Mouse (Mus musculus) heart, postnatal 25 days (tissue): ENCODE measurements around the gene Espn. TPM values are rescaled to one million over a fixed set of nuclear protein-coding genes. Genes with fewer than 3 reads are reported as not detected.

ENCODE experiments used
- DNase-seq: peaks from one replicate; pipeline ENCODE4 v3.0.0; 2022; ENCODE audit warnings: low spot score
- intact Hi-C: fragments of 180-260 bp; cut with DNase I; formaldehyde crosslinking; loops from one replicate; pipeline ENCODE4 v1.15.1; 2025
- total RNA-seq, 2 experiments: library from RNA; stranded (reverse); gene quantifications; 2 replicates each; pipeline ENCODE4 v1.2.3; 2021

Gene Espn
- 1 to 10 TPM; 1.7 to 2.2 TPM for total RNA-seq

DNA sequence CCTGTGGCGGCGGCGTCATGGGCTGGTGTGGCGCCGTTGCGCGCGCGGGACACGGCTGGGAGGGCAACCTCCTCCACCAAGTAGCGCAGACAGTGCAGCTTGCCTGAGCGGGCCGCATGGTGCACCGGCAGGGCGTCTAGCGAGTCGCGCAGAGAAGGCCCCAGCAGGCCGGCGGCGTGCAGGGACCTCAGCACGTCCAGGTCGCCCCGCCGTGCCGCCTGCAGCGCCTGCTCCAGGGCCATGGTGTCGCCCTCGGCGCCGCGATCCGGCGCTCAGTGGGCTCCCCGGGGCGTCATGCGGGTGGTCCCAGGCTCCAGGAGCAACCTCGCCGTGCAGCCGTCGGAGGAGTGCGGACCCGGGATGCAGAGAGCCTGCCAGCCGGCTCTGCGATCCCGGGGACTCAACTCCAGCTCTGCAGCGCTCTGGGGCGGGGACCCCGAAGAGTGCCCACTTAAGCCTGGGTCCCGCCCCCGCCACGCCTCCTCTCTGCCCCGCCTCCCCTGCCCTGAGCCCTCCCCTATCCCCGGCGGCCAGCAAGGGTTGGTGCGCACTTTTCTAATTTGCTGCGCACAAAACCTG, at the start of gene Espn:
Espn (minus strand) TSS at position 406 of the 579 bp plus-strand sequence.
- intact Hi-C loops, result no loop called here
- no peak for DNase-seq

DNA sequence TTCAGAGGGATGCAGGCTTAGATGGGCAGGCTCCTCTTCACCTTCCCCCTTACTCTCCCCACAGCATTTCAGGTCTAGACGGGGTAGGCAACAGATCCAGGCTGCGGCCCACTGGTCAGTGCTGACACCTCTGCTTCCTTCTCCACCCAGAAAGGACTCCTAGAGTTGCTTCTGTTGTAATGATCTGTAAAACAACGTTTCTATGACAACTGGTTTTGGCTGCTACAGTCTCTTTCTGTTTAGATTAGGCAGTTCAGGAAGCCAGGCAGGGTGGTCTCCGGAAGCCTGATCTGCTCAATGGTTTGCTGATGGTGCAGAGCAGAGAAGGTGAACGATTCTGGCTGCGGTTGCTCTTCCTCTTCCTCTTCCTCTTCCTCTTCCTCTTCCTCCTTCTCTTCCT, 49.3 kb upstream of the Espn start:
- intact Hi-C loops, result no loop called here
- DNase-seq, result no peak

DNA sequence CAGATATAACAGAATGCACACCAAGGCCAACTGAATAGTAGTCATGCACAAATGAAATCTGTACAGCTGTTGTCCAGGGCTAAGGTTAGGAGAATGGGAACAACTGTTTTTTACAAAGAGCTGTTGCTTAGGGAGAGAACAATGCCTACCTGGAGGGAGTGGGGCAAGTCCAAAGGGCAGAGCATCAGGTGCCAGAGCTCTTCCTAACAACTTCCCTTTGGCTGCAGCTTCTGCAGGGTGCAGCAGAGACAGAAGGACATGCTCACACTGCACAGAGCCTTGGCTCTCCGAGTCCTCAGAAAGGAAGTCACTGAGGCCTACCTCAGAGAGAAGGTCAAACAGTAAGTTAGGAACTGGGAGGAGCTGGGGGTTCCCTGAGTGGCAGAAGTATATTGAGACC, 47.4 kb upstream of the Espn start:
- no peak for DNase-seq
- intact Hi-C loops, result no loop called here

DNA sequence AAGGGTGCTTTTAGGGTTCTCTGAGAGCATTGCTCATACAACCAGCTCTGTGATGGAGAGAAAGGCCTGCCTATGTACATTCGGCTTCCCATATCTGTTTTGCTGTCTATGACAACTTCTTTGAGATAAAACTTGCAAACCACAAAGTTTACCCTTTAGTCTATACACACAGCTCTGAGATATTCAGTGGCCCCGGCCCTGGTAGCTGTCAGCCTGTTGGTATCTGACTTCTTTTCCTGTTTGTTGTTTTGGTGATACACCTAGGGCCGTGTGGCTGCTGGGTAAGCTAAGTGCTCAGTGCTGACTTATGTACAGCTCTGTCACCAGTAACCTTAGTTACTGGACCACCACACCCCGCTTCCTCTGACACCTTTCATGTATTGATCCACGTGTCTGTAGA, 45.4 kb upstream of the Espn start:
- no peak for DNase-seq
- intact Hi-C loops, result no loop called here

DNA sequence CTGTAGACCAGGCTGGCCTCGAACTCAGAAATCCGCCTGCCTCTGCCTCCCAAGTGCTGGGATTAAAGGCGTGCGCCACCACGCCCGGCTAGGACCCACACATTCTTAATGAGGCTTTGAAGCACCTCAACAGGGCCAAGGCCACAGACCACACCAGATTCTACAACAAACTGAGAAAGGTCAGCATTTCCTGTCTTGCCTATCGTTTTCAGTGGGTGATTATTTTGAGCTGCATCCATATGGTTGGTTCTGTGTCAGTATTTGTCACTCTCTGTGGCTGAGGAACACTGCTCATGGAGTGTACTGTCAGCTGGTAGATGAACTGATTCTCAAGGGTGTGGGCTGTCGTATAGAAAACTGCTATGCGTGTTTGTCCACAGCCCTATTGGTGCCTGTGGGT, 44.1 kb upstream of the Espn start:
- intact Hi-C loops, result no loop called here
- no peak for DNase-seq

DNA sequence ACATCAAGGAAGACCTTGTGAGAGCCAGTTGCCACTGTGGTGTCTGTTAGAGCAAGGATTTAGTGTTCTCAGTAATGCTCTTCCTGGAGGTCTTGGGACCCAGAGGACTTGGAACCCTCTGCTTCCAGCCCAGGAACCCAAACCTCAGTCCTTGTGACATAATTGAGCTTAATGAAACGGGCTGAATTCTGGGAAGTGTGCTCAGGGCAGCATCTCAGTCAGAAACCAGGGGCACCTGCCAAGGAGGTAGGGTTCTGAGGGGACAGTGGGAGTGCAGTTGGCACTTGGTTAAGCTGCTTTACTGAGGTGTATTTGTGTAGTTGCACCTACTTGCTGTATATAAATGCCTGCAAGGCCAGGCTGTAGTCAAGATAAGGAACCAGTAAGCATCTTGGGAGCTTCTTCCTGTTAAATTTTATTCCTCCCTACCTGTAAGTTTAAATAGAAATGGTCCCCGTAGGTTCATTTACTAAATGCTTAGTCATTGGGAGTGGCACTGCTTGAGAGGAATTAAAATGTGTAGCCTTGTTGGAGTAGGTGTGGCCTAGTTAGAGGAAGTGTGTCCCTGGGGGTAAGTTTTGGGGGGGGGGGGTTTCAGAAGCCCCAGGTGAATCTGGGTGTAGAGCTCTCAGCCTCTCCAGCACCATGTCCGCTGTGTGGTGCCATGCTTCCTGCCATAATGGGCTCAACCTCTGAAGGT, 42.5 kb upstream of the Espn start:
- intact Hi-C loops, result no loop called here
- no peak for DNase-seq

DNA sequence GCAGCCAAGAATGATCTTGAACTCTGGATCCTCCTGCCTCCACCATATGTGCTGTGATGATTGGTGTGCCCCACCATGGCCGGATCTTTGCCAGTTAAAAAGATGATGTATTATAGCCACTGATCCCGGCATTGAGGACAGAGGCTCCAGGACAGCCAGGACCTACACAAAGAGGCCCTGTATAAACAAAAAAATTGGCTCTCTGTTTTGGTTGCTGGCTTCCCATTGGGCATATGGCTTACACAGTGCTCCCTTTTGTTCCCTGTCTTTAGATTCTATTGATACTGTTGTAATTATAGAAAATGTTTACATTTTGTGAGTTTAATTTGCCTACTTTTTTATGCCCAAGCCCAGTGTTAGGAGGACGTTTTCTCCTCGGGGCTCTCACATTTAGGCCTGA, 40.4 kb upstream of the Espn start:
- intact Hi-C loops, result no loop called here

DNA sequence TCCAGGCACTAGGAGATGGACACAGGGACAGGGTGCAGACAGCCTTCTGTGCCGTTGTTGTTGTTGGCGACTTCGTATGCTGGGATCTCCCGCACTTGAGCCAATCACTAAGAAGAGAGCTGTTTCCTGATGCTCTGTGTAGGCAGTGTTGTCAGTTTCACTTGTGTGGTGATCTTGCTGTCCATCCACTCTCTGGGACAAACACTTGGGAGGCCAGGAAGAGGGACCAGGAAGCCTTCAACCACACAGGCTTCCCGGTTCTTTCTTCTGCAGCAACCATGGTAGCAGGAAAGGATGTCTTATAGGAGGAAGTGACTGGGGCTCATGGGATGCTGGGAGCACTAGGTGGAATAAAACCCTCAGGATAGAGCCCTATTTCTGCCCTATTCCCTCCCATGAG, 38.5 kb upstream of the Espn start:
- intact Hi-C loops, result no loop called here
- DNase-seq, result no peak

More for the DNA sequence above, 40.4 kb upstream of the Espn start:
- no peak for DNase-seq

DNA sequence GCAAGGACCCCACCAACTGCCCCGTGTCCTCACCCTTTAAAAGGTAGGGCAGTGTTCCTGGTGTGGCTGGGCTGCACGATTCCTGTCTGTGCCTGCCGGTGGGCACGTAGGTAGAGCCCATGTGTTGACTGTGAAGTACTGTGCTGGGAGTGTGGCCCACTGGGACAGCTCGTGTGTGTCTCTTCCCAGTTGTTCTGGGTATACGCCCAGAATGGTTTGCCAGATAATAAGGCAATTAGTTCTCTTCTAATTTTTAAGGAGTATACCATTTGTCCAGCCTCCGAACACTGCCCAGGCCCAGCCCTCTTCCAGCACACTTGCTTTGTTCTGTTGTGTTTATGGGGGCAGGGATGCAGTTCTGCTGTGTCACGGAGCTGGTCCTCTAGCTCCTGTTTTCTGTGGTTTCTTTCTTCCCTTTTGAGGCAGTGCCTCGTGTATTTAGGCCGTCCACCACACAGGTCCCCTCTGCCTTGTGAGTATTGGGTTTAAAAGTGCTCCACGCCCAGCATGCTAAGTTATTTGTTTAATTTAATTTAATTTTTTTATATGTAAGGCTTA, 38.0 kb upstream of the Espn start:
- intact Hi-C loops, result no loop called here
- no peak for DNase-seq

DNA sequence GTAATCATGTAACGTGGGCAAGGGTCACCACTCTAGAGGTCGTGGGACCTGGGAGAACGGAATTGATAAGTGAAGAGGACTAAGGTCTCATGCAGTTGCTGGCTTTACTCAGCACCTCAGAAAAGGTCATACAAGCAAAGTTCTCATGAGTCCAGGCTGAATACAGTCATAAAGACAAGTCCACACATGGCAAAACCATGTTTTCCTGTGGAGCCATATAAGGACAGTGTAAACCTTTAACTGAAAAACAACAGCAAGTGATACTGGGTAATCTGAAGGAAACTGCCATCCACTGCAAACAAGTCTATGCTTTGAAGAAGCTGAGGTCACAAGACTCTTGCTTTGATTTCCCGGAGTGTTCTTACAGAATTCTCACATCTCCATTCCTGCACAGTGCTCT, 37.5 kb upstream of the Espn start:
- intact Hi-C loops, result no loop called here
- no peak for DNase-seq

DNA sequence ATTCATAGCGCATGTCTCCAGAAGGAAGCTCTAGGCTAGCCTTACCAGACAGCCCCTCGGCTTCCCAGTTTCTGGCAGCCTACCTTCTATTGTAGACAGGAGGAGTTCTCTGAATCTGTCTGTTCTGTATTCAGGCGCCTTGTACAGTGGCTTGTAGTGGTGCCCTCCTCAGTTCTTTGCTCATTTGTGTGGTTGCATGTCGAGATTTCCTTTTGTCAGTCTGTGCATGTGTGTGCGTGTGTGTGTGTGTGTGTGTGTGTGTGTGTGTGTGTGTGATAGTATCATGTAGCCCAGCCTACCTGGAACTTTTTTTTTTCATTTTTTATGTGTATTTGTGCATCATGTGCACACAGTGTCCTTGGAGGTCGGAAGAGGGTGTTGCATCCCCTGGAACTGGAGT, 36.9 kb upstream of the Espn start:
- intact Hi-C loops, result no loop called here
- no peak for DNase-seq

DNA sequence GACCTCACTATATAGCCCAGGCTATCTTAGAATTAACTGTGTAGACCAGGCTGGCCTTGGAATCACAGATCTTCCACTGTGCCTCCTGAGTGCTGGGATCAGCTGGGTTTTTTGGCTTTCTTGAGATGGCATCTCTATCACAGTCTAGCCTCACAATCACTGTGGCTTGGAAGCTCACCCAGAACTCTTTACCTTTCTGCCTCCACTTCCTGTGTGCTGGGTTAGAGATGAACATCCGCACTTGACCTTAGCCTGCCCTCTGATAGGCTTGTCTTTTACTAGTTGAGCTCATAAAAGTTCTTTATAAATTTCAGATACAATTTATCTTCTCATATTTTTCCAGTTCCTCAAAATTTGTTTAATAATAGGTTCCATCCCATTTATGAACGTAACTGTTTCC, 36.5 kb upstream of the Espn start:
- intact Hi-C loops, result no loop called here
- DNase-seq, result no peak

DNA sequence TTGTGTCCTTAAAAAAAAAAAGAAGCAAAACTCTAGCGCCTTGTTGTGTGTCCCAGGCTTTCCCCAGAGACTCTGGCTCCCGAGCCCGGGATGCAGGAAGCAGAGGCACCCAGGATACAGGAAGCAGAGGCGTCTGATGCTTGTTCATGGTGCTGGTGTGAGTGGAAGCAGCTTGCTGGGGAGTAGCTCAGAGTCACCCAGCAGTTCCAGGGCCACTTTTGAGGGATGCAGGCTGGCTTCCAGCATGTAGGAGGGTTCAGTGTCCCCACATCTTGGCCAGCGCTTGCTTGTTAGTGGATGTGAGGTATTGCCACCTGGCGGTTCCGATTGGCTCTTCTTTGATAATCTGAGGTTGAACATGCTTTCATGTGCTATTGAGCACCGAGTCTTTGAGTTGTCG, 35.0 kb upstream of the Espn start:
- DNase-seq, result no peak
- intact Hi-C loops, result no loop called here

DNA sequence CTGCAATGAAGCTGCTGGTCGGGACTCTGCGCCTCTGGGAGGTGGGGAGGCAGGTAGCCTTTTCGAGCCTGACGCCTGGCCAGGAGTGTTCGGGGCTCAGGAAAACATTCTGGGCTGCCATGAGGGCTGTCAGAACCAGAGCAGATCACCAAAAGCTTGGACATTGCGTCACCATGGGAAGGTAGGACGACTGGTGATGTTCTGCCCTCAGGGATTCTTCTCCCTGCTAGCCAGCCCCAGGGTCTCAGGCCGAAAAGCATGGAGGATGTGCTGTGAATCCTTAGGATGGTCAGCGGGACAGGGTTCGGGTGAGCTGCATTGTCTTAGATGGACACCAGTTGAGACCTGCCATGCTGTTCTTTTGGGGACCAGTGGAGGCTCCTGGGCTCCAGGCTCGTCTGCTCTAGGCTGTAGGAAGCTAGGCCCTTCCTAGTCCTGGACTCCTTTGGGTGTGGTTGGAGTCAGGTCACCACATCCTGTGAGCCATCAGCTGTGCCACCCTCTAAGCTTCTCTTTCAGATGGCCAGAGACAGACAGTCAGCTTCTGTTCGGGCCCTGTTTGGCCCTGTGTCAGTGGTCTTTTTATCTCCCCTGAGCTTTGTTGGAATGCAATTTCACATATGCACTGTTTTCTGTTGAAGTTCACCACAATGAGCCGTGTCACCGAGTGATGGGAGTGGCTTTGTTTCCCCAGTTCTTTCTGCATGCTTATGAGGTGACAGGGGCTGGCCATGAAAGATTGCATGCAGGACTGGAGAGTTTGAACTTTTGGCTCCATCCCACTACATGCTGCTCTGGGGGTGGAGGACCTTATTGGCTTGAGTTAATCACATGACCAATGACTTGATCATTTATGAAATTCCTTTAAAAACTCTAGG, 34.3 kb upstream of the Espn start:
- intact Hi-C loops, result no loop called here
- DNase-seq, result no peak

DNA sequence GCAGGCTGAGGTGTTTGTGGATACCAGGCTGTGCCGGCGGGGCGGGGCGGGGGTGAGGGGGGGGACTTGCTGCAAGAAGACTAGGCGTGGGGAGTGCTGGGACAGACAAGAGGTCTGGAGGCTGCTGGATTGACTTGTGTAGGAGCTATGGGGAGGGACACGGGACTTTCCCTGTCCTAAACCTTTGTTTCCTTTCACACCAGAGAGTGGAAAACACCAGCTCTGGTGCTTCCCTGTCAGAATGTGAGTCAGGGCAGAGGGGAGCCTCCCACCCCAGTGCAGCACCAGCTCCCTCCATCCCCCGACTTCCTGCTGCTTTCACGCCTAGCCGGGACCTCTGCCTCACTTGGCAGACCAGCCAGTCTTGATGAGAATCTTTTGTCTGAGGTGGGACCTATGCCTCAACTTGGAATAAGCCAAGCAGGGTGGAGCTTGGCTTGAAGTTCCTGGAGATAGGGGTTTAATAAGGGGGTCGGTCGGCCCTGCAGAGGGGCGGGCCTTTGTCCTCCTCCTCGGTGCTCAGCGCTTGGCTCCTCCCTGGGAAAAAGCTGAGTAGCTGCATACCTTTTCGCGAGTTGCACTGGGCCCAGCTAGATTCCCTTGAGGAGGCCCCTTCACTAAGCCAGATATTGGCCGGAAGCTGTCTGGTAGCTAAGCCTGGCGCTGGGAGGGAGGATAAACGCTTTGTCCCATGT, 33.5 kb upstream of the Espn start:
- peak; percentile 42 for DNase-seq
- intact Hi-C loops, result no loop called here

DNA sequence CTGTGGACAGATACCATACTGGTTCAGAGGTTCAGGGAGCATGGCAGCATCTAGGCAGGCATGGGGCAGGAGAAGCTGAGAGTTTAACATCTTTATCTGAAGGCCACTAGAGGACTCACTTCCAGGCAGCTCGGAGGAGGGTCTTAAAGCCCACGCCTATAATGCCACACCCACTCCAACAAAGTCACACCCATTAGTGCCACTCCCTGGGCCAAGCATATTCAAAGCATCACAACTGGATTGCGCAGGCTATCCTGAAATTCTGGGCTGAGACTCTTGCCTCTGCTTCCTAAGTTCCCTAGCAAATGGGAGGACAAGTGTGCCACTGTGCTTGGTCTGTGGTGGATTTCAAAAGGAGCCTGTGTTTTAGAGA, 33.0 kb upstream of the Espn start:
- no peak for DNase-seq
- intact Hi-C loops, result no loop called here

DNA sequence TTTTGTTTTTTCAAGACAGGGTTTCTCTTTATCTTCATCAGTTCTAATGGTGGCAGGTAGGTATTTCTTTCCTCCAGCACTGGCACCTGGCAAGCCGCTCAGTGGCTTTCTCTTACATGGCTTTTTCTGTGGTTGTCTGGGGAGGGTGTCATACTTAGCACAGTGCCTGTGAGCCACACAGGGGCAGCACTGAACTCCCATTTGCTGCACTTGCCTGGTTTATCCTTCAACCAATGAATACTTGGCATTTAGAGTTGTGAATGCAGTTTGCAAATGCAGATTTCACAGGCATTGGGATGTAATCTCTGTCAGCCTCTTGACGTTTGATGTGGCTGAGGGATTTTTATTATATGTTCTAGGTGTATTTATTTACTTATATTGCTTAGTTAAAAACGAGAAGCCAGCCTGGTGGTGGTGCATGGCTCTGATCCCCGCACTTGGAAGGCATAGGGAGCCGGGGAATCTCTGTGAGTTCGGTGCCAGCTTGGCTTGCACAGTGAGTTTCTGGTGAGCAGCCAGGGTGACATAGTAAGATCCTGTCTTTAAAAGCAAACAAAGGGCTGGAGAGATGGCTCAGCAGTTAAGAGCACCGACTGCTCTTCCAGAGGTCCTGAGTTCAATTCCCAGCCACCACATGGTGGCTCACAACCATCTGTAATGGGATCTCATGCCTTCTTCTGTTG, 32.3 kb upstream of the Espn start:
- intact Hi-C loops, result no loop called here
- no peak for DNase-seq

DNA sequence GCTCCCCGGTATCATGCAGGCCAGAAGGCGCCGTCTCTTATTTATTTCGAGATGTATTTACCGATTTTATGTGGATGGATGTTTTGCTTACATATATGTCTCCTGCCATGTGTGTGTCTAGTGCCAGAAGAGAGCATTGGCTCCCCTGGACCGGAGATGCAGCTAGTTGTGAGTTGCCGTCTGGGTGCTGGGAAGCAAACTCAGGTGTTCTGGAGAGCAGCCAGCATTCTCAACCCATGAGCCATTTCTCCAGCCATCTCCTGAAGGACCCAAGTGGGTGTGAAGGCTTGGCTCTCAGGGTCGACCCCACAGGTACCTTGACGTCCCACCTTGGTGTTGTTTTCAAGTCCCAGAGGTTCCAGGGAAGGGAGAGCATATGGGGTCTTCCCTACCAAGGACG, 30.0 kb upstream of the Espn start:
- DNase-seq, result no peak
- intact Hi-C loops, result no loop called here

DNA sequence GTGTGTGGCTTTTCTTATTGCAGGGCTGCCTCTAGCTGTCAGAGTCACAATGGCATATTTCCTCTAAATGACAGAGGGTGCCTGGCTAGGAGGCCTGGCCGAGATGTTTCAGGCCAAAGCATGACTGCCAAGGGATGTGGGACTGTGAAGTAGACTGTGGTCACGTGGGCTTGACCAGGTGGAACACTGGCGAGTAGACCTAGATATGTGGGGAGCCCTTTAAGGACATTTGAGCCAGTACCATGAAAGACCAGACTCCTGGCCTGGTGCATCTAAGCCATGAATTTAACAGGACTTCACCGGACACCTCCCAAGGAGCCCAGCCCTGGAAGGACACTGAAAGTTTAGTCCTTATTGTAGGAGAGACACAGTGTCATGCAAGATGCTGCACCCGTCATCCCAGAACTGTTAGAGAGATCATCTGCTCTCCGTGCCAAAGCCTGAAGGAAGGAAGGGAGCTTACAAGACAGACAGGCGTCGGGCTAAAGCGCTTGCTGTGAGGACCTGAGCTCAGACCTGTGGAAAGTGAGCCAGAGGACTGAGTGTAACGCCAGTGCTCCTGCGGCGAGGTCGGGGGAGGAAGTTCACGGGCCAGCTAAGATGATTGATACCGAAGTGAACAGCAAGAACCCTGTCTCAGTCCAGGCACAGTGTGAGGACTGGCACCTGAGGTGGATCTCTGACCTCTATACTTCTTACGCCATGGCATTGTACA, 27.9 kb upstream of the Espn start:
- intact Hi-C loops, result no loop called here
- no peak for DNase-seq
